Mouse (Mus musculus) olfactory bulb, adult 2 months (tissue): ENCODE measurements around the gene Sqstm1.

ENCODE experiments used
- CTCF ChIP-seq: fragments of 200-500 bp; IDR thresholded peaks from 2 replicates; pipeline ENCODE4 v1.5.1; 2012; ENCODE audit warnings: low read depth, mild to moderate bottlenecking, low read length, moderate library complexity; ENCODE audit not compliant: insufficient read depth
- POLR2A ChIP-seq: fragments of 200-500 bp; IDR thresholded peaks from 2 replicates; pipeline ENCODE4 v1.6.1; 2012; ENCODE audit warnings: mild to moderate bottlenecking, low read depth, low read length, moderate library complexity; ENCODE audit not compliant: insufficient read depth

- TF ChIP-seq CTCF (no peak), POLR2A (no peak)
These were observed 53.8 kb downstream of the Sqstm1 start for GRCm38 (mm10) chr11:50156725-50157258.
